Mouse (Mus musculus): Measurements from ENCODE around the gene Gm21972. TPM values are rescaled to one million over a fixed set of nuclear protein-coding genes. Genes with fewer than 3 reads are reported as not detected.
A peak's percentile ranks its signal among the peaks of the same experiment; 100 is the strongest.

Gm21972 gene
- polyA plus RNA-seq (2014; fragmentation: Nextera tagmentation; extraction: Ambion mirVana), result 0.26 TPM in 1 of 2 replicates, not detected in the other

DNA sequence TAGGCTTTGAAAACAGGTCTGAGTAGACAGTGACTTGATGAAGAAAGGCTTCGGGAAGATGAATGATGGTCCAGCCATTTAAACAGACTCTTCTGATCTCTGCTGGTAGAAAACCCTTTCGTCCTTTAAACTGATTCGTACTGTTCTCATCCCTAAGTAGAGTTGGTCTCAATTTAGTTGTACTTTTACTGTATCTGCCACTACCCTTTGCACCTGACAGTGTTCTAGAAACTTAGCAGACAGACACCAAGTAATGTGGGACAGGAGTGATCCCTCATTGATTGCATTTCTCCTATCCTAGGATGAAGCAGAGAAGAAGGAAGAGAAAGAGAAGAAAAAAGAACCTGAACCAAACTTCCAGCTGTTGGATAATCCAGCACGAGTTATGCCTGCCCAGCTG is at the start of gene Gm21972:
Gene Gm21972 (plus strand): TSS at position 301 of the 400 bp plus-strand sequence.
- 95% methylated on average over 4 of the region's 4 CpGs for WGBS
- no peak within 1 kb of the TSS for H3K4me2 ChIP-seq (ENCODE audit: low read length)
- no peak for ATAC-seq (replicated peaks; ENCODE audit: low FRiP score, low TSS enrichment, low read depth)
- no peaks in the 10 kb centered on the region for H3K27me3 ChIP-seq (replicated peaks; ENCODE audit: control insufficient read depth, insufficient read depth, low read length)
- H3K9me3 ChIP-seq (ENCODE audit: control insufficient read depth, low read length), result no peaks in the 10 kb centered on the region
- H3K4me3 ChIP-seq (ENCODE audit: low read depth, low read length), result no peak within 1 kb of the TSS
- no peaks in the 10 kb centered on the region for H3K4me1 ChIP-seq (replicated peaks; ENCODE audit: control insufficient read depth, insufficient read depth, low read length)
- no peak for DNase-seq (ENCODE audit: low spot score)
- no peak within 1 kb of the TSS for H3K9ac ChIP-seq (ENCODE audit: low read length)
- H3K36me3 ChIP-seq (ENCODE audit: control insufficient read depth, insufficient read depth, low read length), result peaks cover 76% of the 10 kb centered on the region
- H3K27ac ChIP-seq (ENCODE audit: low read depth), result no peak within 1 kb of the TSS

DNA sequence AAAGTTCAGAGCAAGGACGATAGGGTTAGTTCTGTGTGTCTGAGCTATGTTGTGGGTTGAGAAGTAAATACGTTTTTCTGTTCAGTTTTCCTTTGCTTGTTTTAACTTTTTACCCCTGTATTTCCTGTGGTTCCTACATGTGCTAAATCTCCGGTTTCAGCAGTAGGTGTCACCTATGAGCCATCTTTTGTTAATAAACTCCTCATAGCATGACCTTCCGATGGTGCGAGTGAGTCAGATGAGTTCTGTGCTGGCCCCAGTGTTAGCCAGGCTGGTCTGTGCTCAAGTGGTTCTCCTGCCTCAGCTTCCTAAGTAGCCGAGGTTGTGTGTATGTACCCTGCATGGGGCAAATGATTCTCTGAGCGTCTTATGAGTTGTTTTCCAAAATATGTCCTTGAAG is 39.0 kb upstream of the Gm21972 start:
- H3K9me3 ChIP-seq (ENCODE audit: control insufficient read depth, low read length), result no peaks in the 10 kb centered on the region
- WGBS, result 85% methylated on average over 7 of the region's 7 CpGs
- H3K9ac ChIP-seq (ENCODE audit: low read length), result no peak overlapping the region
- no peak overlapping the region for H3K4me3 ChIP-seq (ENCODE audit: low read depth, low read length)
- H3K4me1 ChIP-seq (replicated peaks; ENCODE audit: control insufficient read depth, insufficient read depth, low read length), result no peaks in the 10 kb centered on the region
- peaks cover 68% of the 10 kb centered on the region for H3K36me3 ChIP-seq (ENCODE audit: control insufficient read depth, insufficient read depth, low read length)
- H3K4me2 ChIP-seq (ENCODE audit: low read length), result no peak overlapping the region
- DNase-seq (ENCODE audit: low spot score), result no peak
- H3K27ac ChIP-seq (ENCODE audit: low read depth), result no peak overlapping the region
- H3K27me3 ChIP-seq (replicated peaks; ENCODE audit: control insufficient read depth, insufficient read depth, low read length), result no peaks in the 10 kb centered on the region
- ATAC-seq (replicated peaks; ENCODE audit: low FRiP score, low TSS enrichment, low read depth), result no peak

DNA sequence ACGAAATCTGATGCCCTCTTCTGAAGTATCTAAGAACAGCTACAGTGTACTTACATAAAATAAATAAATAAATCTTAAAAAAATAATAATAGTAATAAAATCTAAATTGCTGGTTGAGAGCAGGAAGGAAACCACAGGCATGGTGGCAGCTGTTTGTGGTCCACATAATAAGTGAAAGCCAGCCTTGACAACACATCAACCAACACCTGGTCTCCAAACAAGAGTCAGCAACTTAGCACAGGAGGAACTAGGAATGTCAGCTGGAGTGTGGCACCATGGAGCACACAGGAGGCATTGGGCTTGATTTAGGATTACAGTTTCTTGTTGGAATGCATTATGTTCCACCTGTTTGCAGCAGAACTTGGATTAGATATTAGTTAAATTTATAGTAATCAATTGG is 28.4 kb upstream of the Gm21972 start:
- Histone ChIP-seq H3K36me3 (ENCODE audit: control insufficient read depth, insufficient read depth, low read length) (peaks cover 35% of the 10 kb centered on the region), H3K9me3 (ENCODE audit: control insufficient read depth, low read length) (no peaks in the 10 kb centered on the region), H3K4me2 (ENCODE audit: low read length) (no peak overlapping the region), H3K4me1 (replicated peaks; ENCODE audit: control insufficient read depth, insufficient read depth, low read length) (no peaks in the 10 kb centered on the region), H3K9ac (ENCODE audit: low read length) (no peak overlapping the region), H3K27me3 (replicated peaks; ENCODE audit: control insufficient read depth, insufficient read depth, low read length) (no peaks in the 10 kb centered on the region), H3K27ac (ENCODE audit: low read depth) (no peak overlapping the region), H3K4me3 (ENCODE audit: low read depth, low read length) (no peak overlapping the region)
- ATAC-seq (replicated peaks; ENCODE audit: low FRiP score, low TSS enrichment, low read depth), result no peak
- 90% methylated on average over 1 of the region's 1 CpGs for WGBS
- no peak for DNase-seq (ENCODE audit: low spot score)

DNA sequence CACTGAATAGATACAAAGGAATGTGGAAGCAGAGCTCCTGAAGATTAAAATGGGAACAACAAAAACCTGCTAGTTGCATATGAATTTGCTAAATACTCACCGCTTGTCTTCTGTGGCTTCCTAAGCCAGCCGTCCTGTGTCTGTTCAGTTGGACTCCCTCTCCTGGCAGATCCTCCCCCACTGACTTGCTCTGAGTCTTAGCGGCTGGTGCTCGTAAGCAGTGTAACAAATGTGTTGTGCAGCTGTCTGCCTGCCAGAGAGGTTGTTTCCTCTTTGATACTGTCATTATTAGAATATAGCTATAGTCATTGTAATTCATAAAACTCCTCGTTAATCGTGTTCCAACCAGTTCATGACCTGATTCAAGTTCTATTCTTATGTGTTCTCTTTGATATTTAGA is 21.7 kb upstream of the Gm21972 start, which contains the start of gene Htr2b:
Gene Htr2b (minus strand): TSS at position 192 of the 400 bp plus-strand sequence.
- 42% methylated on average over 6 of the region's 6 CpGs for WGBS
- Histone ChIP-seq H3K27ac (ENCODE audit: low read depth) (no peak within 1 kb of the TSS), H3K4me3 (ENCODE audit: low read depth, low read length) (no peak within 1 kb of the TSS), H3K9ac (ENCODE audit: low read length) (no peak within 1 kb of the TSS), H3K36me3 (ENCODE audit: control insufficient read depth, insufficient read depth, low read length) (peaks cover 17% of the 10 kb centered on the region), H3K27me3 (replicated peaks; ENCODE audit: control insufficient read depth, insufficient read depth, low read length) (no peaks in the 10 kb centered on the region), H3K9me3 (ENCODE audit: control insufficient read depth, low read length) (no peaks in the 10 kb centered on the region), H3K4me2 (ENCODE audit: low read length) (no peak within 1 kb of the TSS), H3K4me1 (replicated peaks; ENCODE audit: control insufficient read depth, insufficient read depth, low read length) (no peaks in the 10 kb centered on the region)
- ATAC-seq (replicated peaks; ENCODE audit: low FRiP score, low TSS enrichment, low read depth), result no peak
- DNase-seq (ENCODE audit: low spot score), result peak; percentile 56

DNA sequence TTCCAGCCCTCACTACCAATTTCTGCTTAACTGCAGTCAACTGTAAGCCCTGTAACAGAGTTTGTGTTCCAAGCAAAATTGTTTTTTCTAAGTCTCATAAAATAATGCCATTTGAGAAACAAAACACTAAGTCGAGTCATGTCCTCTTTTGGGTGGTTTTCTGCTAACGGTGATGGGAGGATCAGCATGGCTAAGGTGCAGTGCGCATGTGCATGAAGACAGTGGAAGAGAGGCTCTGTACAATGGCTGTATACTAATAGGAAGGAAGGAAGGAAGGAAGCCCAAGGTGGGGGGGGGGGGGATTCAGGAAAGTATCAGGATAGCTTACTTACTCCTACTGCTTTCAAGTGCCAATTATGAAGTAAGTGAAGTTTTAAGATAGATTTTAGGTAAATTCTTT is 19.3 kb upstream of the Gm21972 start:
- DNase-seq (ENCODE audit: low spot score) (no peak), ATAC-seq (replicated peaks; ENCODE audit: low FRiP score, low TSS enrichment, low read depth) (no peak)
- H3K4me2 ChIP-seq (ENCODE audit: low read length), result no peak overlapping the region
- no peak overlapping the region for H3K4me3 ChIP-seq (ENCODE audit: low read depth, low read length)
- no peak overlapping the region for H3K27ac ChIP-seq (ENCODE audit: low read depth)
- peaks cover 29% of the 10 kb centered on the region for H3K36me3 ChIP-seq (ENCODE audit: control insufficient read depth, insufficient read depth, low read length)
- WGBS, result 86% methylated on average over 3 of the region's 3 CpGs
- no peaks in the 10 kb centered on the region for H3K9me3 ChIP-seq (ENCODE audit: control insufficient read depth, low read length)
- no peak overlapping the region for H3K9ac ChIP-seq (ENCODE audit: low read length)
- no peaks in the 10 kb centered on the region for H3K4me1 ChIP-seq (replicated peaks; ENCODE audit: control insufficient read depth, insufficient read depth, low read length)
- no peaks in the 10 kb centered on the region for H3K27me3 ChIP-seq (replicated peaks; ENCODE audit: control insufficient read depth, insufficient read depth, low read length)

DNA sequence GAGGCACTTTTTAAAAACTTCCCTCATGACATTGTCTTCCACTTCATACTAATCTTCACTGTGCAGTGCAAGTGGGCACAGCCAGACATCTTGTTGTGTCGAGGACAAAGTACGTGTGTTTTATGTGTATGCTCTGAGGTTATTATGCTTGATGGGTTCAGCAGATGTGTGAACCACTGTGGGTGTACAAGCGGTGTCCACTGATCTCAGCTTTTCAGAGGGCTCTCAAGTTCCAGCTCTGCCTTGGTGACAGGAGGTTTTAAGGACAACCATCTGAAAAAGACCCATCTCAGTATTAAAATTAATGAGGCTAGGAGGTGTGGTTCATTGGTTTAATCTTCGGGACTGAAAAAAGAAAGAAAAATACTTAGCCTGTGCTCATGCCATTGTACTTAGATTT is 13.9 kb upstream of the Gm21972 start:
- no peaks in the 10 kb centered on the region for H3K27me3 ChIP-seq (replicated peaks; ENCODE audit: control insufficient read depth, insufficient read depth, low read length)
- WGBS, result 90% methylated on average over 4 of the region's 4 CpGs
- no peaks in the 10 kb centered on the region for H3K9me3 ChIP-seq (ENCODE audit: control insufficient read depth, low read length)
- H3K9ac ChIP-seq (ENCODE audit: low read length), result no peak overlapping the region
- no peak overlapping the region for H3K4me3 ChIP-seq (ENCODE audit: low read depth, low read length)
- peaks cover 50% of the 10 kb centered on the region for H3K36me3 ChIP-seq (ENCODE audit: control insufficient read depth, insufficient read depth, low read length)
- ATAC-seq (replicated peaks; ENCODE audit: low FRiP score, low TSS enrichment, low read depth) (no peak), DNase-seq (ENCODE audit: low spot score) (no peak)
- no peak overlapping the region for H3K4me2 ChIP-seq (ENCODE audit: low read length)
- H3K27ac ChIP-seq (ENCODE audit: low read depth), result no peak overlapping the region
- no peaks in the 10 kb centered on the region for H3K4me1 ChIP-seq (replicated peaks; ENCODE audit: control insufficient read depth, insufficient read depth, low read length)

DNA sequence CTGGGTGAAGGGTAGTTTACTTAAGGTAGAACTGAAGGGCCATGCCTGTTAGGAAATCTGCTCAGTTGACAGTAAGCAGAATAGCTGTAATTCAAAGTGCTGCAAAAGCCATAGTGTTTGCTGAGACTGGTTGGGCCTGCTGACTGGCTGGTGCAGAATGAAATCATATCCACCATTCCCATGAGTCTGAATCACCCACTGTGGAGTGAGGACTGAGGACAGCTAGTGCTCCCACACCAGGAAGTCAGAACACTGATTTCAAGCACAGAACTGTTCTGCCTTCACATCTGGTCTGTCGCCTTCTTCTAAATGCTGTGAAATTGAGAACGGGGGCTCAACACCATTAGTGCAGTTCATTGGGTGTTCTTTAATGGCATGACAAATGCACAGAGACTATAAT is 7.4 kb upstream of the Gm21972 start:
- H3K27ac ChIP-seq (ENCODE audit: low read depth), result no peak overlapping the region
- H3K9ac ChIP-seq (ENCODE audit: low read length), result no peak overlapping the region
- H3K9me3 ChIP-seq (ENCODE audit: control insufficient read depth, low read length), result no peaks in the 10 kb centered on the region
- ATAC-seq (replicated peaks; ENCODE audit: low FRiP score, low TSS enrichment, low read depth) (no peak), DNase-seq (ENCODE audit: low spot score) (no peak)
- no peak overlapping the region for H3K4me2 ChIP-seq (ENCODE audit: low read length)
- no peaks in the 10 kb centered on the region for H3K4me1 ChIP-seq (replicated peaks; ENCODE audit: control insufficient read depth, insufficient read depth, low read length)
- H3K36me3 ChIP-seq (ENCODE audit: control insufficient read depth, insufficient read depth, low read length), result peaks cover 64% of the 10 kb centered on the region
- no peak overlapping the region for H3K4me3 ChIP-seq (ENCODE audit: low read depth, low read length)
- WGBS, result 89% methylated on average over 2 of the region's 2 CpGs
- no peaks in the 10 kb centered on the region for H3K27me3 ChIP-seq (replicated peaks; ENCODE audit: control insufficient read depth, insufficient read depth, low read length)

DNA sequence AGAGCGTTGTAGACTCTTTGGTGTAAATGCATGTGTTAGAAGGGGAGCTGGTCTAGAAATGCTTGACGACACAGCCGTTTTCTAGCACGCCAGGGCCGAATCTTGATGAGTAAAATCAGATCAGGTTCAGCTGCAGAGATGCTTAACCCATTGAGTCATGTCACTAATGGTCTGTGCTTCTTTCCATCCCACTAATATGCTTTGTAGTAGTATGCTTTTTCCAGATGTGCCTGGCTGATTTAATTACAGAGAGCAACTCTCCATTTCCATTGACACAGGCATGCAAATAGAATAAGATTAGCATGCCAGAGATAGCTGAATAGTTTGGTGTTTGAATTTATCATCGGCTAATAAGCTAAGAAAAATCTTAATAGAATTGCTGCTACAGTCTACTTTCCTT is 1.9 kb downstream of the Gm21972 start:
- ATAC-seq (replicated peaks; ENCODE audit: low FRiP score, low TSS enrichment, low read depth) (no peak), DNase-seq (ENCODE audit: low spot score) (no peak)
- Histone ChIP-seq H3K4me1 (replicated peaks; ENCODE audit: control insufficient read depth, insufficient read depth, low read length) (no peaks in the 10 kb centered on the region), H3K9me3 (ENCODE audit: control insufficient read depth, low read length) (no peaks in the 10 kb centered on the region), H3K27me3 (replicated peaks; ENCODE audit: control insufficient read depth, insufficient read depth, low read length) (no peaks in the 10 kb centered on the region), H3K36me3 (ENCODE audit: control insufficient read depth, insufficient read depth, low read length) (peaks cover 70% of the 10 kb centered on the region), H3K9ac (ENCODE audit: low read length) (no peak overlapping the region), H3K4me2 (ENCODE audit: low read length) (no peak overlapping the region), H3K4me3 (ENCODE audit: low read depth, low read length) (no peak overlapping the region), H3K27ac (ENCODE audit: low read depth) (no peak overlapping the region)
- 86% methylated on average over 6 of the region's 6 CpGs for WGBS

DNA sequence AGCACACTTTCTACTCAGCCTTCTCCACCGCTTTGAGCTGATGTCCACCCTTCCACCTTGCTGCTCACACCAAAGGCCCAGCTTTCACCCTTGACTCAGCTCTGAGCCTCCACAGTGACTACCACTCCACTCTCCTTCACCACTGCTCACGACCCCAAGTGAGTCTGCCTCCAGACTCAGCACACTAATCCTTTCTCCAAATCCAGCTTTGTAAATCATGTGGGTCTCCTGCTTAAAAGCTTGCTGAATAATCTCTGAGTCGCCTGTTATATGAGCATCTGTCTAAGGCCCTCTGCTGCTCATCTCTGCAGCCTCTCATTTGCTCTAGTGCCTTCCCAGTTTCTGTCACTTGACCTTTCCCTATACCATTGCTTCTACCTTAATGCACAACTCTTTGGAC is 7.6 kb downstream of the Gm21972 start:
- no peak for ATAC-seq (replicated peaks; ENCODE audit: low FRiP score, low TSS enrichment, low read depth)
- H3K9me3 ChIP-seq (ENCODE audit: control insufficient read depth, low read length), result no peaks in the 10 kb centered on the region

More for the DNA sequence above, 7.6 kb downstream of the Gm21972 start:
- H3K4me2 ChIP-seq (ENCODE audit: low read length), result no peak overlapping the region
- DNase-seq (ENCODE audit: low spot score), result no peak
- H3K9ac ChIP-seq (ENCODE audit: low read length), result no peak overlapping the region
- 88% methylated on average over 3 of the region's 3 CpGs for WGBS
- H3K36me3 ChIP-seq (ENCODE audit: control insufficient read depth, insufficient read depth, low read length), result peaks cover 40% of the 10 kb centered on the region
- H3K27ac ChIP-seq (ENCODE audit: low read depth), result no peak overlapping the region
- H3K4me1 ChIP-seq (replicated peaks; ENCODE audit: control insufficient read depth, insufficient read depth, low read length), result no peaks in the 10 kb centered on the region
- H3K27me3 ChIP-seq (replicated peaks; ENCODE audit: control insufficient read depth, insufficient read depth, low read length), result no peaks in the 10 kb centered on the region
- H3K4me3 ChIP-seq (ENCODE audit: low read depth, low read length), result no peak overlapping the region
